Mouse (Mus musculus) c-Kit-positive CD71-negative TER-119-negative erythroid progenitor cells, embryonic 14.5 days (primary cell): Measurements from ENCODE around the gene Nxt2.
A peak's percentile ranks its signal among the peaks of the same experiment; 100 is the strongest.
"Not testable (repeated sequence)": the region's sequence is repeated elsewhere in the genome, so short reads cannot be mapped to it uniquely, and the experiment has no call there.

ENCODE experiments used
- DNase-seq: peaks from one replicate; pipeline ENCODE4 v3.0.0-alpha.2; 2013; ENCODE audit warnings: low read depth

The Nxt2 gene

GRCm38 (mm10) chrX:142226542-142226941, at the start of gene Nxt2:
Nxt2 (plus strand) TSS chrX:142226770.
- no peak for DNase-seq

- DNase-seq: no peak
These were observed 49.6 kb upstream of the Nxt2 start for GRCm38 (mm10) chrX:142176981-142177380.

GRCm38 (mm10) chrX:142182026-142182425, 44.5 kb upstream of the Nxt2 start:
- DNase-seq: no peak

GRCm38 (mm10) chrX:142189023-142189703, 37.4 kb upstream of the Nxt2 start:
- no peak for DNase-seq

GRCm38 (mm10) chrX:142190355-142190754, 36.2 kb upstream of the Nxt2 start:
- DNase-seq: no peak

- DNase-seq: no peak
These were observed 32.1 kb upstream of the Nxt2 start for GRCm38 (mm10) chrX:142194420-142194819.

- DNase-seq: no peak
These were observed 31.0 kb upstream of the Nxt2 start for GRCm38 (mm10) chrX:142195551-142195950.

- DNase-seq: no peak
These were observed 29.7 kb upstream of the Nxt2 start, which contains the start of gene Gucy2f for GRCm38 (mm10) chrX:142196831-142197230. Gucy2f (minus strand) TSS chrX:142196931.

GRCm38 (mm10) chrX:142200295-142200694, 26.3 kb upstream of the Nxt2 start:
- peak; percentile 17 for DNase-seq

- DNase-seq: peak; percentile 32
These were observed 956 bp downstream of the Nxt2 start for GRCm38 (mm10) chrX:142227398-142228054.

GRCm38 (mm10) chrX:142228055-142228768, 1.6 kb downstream of the Nxt2 start:
- peak; percentile 55 for DNase-seq

- no peak for DNase-seq
These were observed 2.2 kb downstream of the Nxt2 start for GRCm38 (mm10) chrX:142228769-142229158.

GRCm38 (mm10) chrX:142236146-142236545, 9.6 kb downstream of the Nxt2 start:
- not testable (repeated sequence) for DNase-seq

GRCm38 (mm10) chrX:142237101-142237500, 10.5 kb downstream of the Nxt2 start:
- DNase-seq: no peak

- DNase-seq: no peak
These were observed 19.2 kb downstream of the Nxt2 start for GRCm38 (mm10) chrX:142245682-142246327.

- no peak for DNase-seq
These were observed 23.6 kb downstream of the Nxt2 start for GRCm38 (mm10) chrX:142250008-142250736.

GRCm38 (mm10) chrX:142276031-142276430, 49.5 kb downstream of the Nxt2 start:
- DNase-seq: no peak

- no peak for DNase-seq
These were observed 50.0 kb downstream of the Nxt2 start for GRCm38 (mm10) chrX:142276573-142276972.

GRCm38 (mm10) chrX:142285905-142286304, 59.3 kb downstream of the Nxt2 start:
- DNase-seq: no peak
